Comparison of ENCODE assay signal across 8 mouse cellular contexts in genomic region chr10:81319330-81319699, GRCm38 (mm10). TPM values are rescaled to one million over a fixed set of nuclear protein-coding genes. Genes with fewer than 3 reads are reported as not detected.
A peak's percentile ranks its signal among the peaks of the same experiment; 100 is the strongest.
DNase-seq lines count a peak whose midpoint lies in the region; ATAC-seq and TF ChIP-seq lines count a peak whose summit lies in the region.

No protein-coding gene starts in this region.

- TF ChIP-seq EP300 in CH12.LX (IDR thresholded peaks at IDR 0.05; ENCODE audit: low read length) = no peak

- ATAC-seq in embryonic facial prominence, embryonic 11.5 days (replicated peaks; ENCODE audit: insufficient number of reproducible peaks, low FRiP score, low TSS enrichment, low read depth) = no peak
- no peak for ATAC-seq in hindbrain, postnatal 0 days
- no peak for ATAC-seq in midbrain, postnatal 0 days (ENCODE audit: low FRiP score)

- H3K36me3 ChIP-seq in heart, embryonic 10.5 days = peaks cover 52% of the 10 kb centered on the region
- H3K36me3 ChIP-seq in CH12.LX (replicated peaks in 1 of 2; ENCODE audit: control insufficient read depth in 1 of 2, insufficient read depth in 1 of 2, low read length in 1 of 2) = peaks cover 60 to 74% of the 10 kb centered on the region in 2 experiments
- H3K36me3 ChIP-seq in embryonic facial prominence, embryonic 11.5 days (replicated peaks; ENCODE audit: control insufficient read depth, insufficient read depth, low read depth, low read length) = peaks cover 9% of the 10 kb centered on the region
- peaks cover 49% of the 10 kb centered on the region for H3K36me3 ChIP-seq in hindbrain, postnatal 0 days (ENCODE audit: insufficient read depth, low read length)
- peaks cover 52% of the 10 kb centered on the region for H3K36me3 ChIP-seq in midbrain, postnatal 0 days (ENCODE audit: insufficient read depth, low read length)

- no peaks in the 10 kb centered on the region for H3K27me3 ChIP-seq in heart, embryonic 10.5 days (ENCODE audit: insufficient read depth, poor library complexity, severe bottlenecking)
- no peaks in the 10 kb centered on the region for H3K27me3 ChIP-seq in CH12.LX (replicated peaks)
- H3K27me3 ChIP-seq in embryonic facial prominence, embryonic 11.5 days (ENCODE audit: control insufficient read depth, insufficient read depth, low read length) = no peaks in the 10 kb centered on the region
- no peaks in the 10 kb centered on the region for H3K27me3 ChIP-seq in hindbrain, postnatal 0 days (ENCODE audit: insufficient read depth, low read length)
- H3K27me3 ChIP-seq in midbrain, postnatal 0 days (ENCODE audit: insufficient read depth, low read length) = no peaks in the 10 kb centered on the region

- in situ Hi-C loops in CH12.LX (cut with MboI; ENCODE audit: low pct_ligation_motif_present, low pct_unique_long_range_greater_than_20kb, low sequenced_read_pairs) = no loop called here

- peak overlapping the region; percentile 96 for H3K27ac ChIP-seq in heart, embryonic 10.5 days
- H3K27ac ChIP-seq in CH12.LX (ENCODE audit: insufficient read depth, low read depth) = no peak overlapping the region
- peak overlapping the region; percentile 54; the same call in 1 of the 2 replicates for H3K27ac ChIP-seq in embryonic facial prominence, embryonic 11.5 days (replicated peaks; ENCODE audit: low read depth, low read length)
- H3K27ac ChIP-seq in hindbrain, postnatal 0 days = peak overlapping the region; percentile 93
- peak overlapping the region; percentile 88; the same call in 1 of the 2 replicates for H3K27ac ChIP-seq in midbrain, postnatal 0 days (ENCODE audit: low read depth, low read length)

- H3K79me2 ChIP-seq in CH12.LX (replicated peaks; ENCODE audit: control insufficient read depth, extremely low read depth, insufficient read depth, poor library complexity, severe bottlenecking) = peaks cover 15% of the 10 kb centered on the region

- peak overlapping the region; percentile 70 for H3K4me2 ChIP-seq in CH12.LX (ENCODE audit: insufficient read depth, low read depth, poor library complexity, severe bottlenecking)
- H3K4me2 ChIP-seq in embryonic facial prominence, embryonic 11.5 days (ENCODE audit: low read depth, low read length) = peak overlapping the region; percentile 53
- H3K4me2 ChIP-seq in hindbrain, postnatal 0 days (ENCODE audit: low read depth, low read length) = peak overlapping the region; percentile 85
- H3K4me2 ChIP-seq in midbrain, postnatal 0 days (ENCODE audit: low read depth, low read length, poor library complexity, severe bottlenecking) = peak overlapping the region; percentile 77

- H3K4me1 ChIP-seq in heart, embryonic 10.5 days = peaks cover 67% of the 10 kb centered on the region
- peaks cover 12 to 37% of the 10 kb centered on the region in 2 experiments; a peak in 3 of 4 replicates for H3K4me1 ChIP-seq in CH12.LX (ENCODE audit: control insufficient read depth in 1 of 2, insufficient read depth in 2 of 2)
- H3K4me1 ChIP-seq in embryonic facial prominence, embryonic 11.5 days (ENCODE audit: control insufficient read depth, insufficient read depth, low read length) = peaks cover 6% of the 10 kb centered on the region
- peaks cover 11% of the 10 kb centered on the region; the same call in 1 of the 2 replicates for H3K4me1 ChIP-seq in hindbrain, postnatal 0 days (ENCODE audit: insufficient read depth, low read length)
- 0 out of 2 replicates have a peak, but pooled peaks cover 3% of the 10 kb centered on the region for H3K4me1 ChIP-seq in midbrain, postnatal 0 days (ENCODE audit: insufficient read depth, low read length)

- TF ChIP-seq RAD21 in CH12.LX (IDR thresholded peaks at IDR 0.05; ENCODE audit: low read depth, low read length) = peak; percentile 22

- dilution Hi-C loops in CH12.LX (cut with MboI; ENCODE audit: extremely low pct_ligation_motif_present, extremely low pct_unique_long_range_greater_than_20kb, low sequenced_read_pairs) = no loop called here

- TF ChIP-seq CTCF in CH12.LX (conservative IDR thresholded peaks at IDR 0.05 in 1 of 2, IDR thresholded peaks at IDR 0.05 in 1 of 2; ENCODE audit: low read depth in 2 of 2, low read length in 2 of 2) = peak in 1 of 2 experiments; percentile 46; a peak in 2 of 4 replicates
- TF ChIP-seq CTCF in hindbrain, postnatal 0 days (IDR thresholded peaks at IDR 0.05; ENCODE audit: low read depth) = peak; percentile 52
- TF ChIP-seq CTCF in midbrain, postnatal 0 days (IDR thresholded peaks at IDR 0.05) = peak; percentile 42; the same call in 1 of the 2 replicates

- TF ChIP-seq POLR2A in CH12.LX (IDR thresholded peaks at IDR 0.05; ENCODE audit: low read depth, low read length) = no peak

- peak overlapping the region; percentile 80 for H3K9ac ChIP-seq in CH12.LX (ENCODE audit: insufficient read depth, low read depth)
- peak overlapping the region; percentile 59 for H3K9ac ChIP-seq in embryonic facial prominence, embryonic 11.5 days (replicated peaks; ENCODE audit: low read length)
- peak overlapping the region; percentile 48 for H3K9ac ChIP-seq in hindbrain, postnatal 0 days (replicated peaks; ENCODE audit: low read length)
- peak overlapping the region; percentile 34; the same call in 1 of the 2 replicates for H3K9ac ChIP-seq in midbrain, postnatal 0 days (replicated peaks; ENCODE audit: low read length, poor library complexity, severe bottlenecking)

- H3K9me3 ChIP-seq in heart, embryonic 10.5 days = no peaks in the 10 kb centered on the region
- H3K9me3 ChIP-seq in CH12.LX (replicated peaks; ENCODE audit: low read length) = no peaks in the 10 kb centered on the region
- H3K9me3 ChIP-seq in embryonic facial prominence, embryonic 11.5 days (replicated peaks; ENCODE audit: control insufficient read depth, low read length) = no peaks in the 10 kb centered on the region
- no peaks in the 10 kb centered on the region for H3K9me3 ChIP-seq in hindbrain, postnatal 0 days (ENCODE audit: low read length)
- H3K9me3 ChIP-seq in midbrain, postnatal 0 days (ENCODE audit: low read length) = no peaks in the 10 kb centered on the region

- peak overlapping the region; percentile 94 for H3K4me3 ChIP-seq in heart, embryonic 10.5 days
- peak overlapping the region in 2 of 3 experiments; percentile 49 to 65 for H3K4me3 ChIP-seq in CH12.LX (replicated peaks in 1 of 3; ENCODE audit: low read depth in 2 of 3, low read length in 2 of 3, poor library complexity in 1 of 3)
- H3K4me3 ChIP-seq in embryonic facial prominence, embryonic 11.5 days (ENCODE audit: low read depth, low read length) = peak overlapping the region; percentile 96
- H3K4me3 ChIP-seq in hindbrain, postnatal 0 days (ENCODE audit: low read length) = peak overlapping the region; percentile 97
- H3K4me3 ChIP-seq in midbrain, postnatal 0 days (ENCODE audit: low read depth, low read length) = peak overlapping the region; percentile 58

- DNase-seq in heart, embryonic 10.5 days (ENCODE audit: low spot score) = no peak
- no peak for DNase-seq in heart, adult 8-10 months (ENCODE audit: low spot score)
- no peak for DNase-seq in CH12.LX (ENCODE audit: extremely low read depth)
- DNase-seq in embryonic facial prominence, embryonic 11.5 days (ENCODE audit: low spot score) = no peak
- peak; percentile 23 for DNase-seq in hindbrain, postnatal 0 days (ENCODE audit: low spot score)
- DNase-seq in midbrain, postnatal 0 days (ENCODE audit: low spot score) = peak; percentile 8
- DNase-seq in gastrocnemius, postnatal 10 days = no peak
- DNase-seq in gastrocnemius, postnatal 4 days (ENCODE audit: low spot score in 2 of 2) = no peak

- WGBS in heart, embryonic 10.5 days = 40% methylated on average over 8 of the region's 8 CpGs
- 31% methylated on average over 8 of the region's 8 CpGs for WGBS in embryonic facial prominence, embryonic 11.5 days
- WGBS in hindbrain, postnatal 0 days = 33% methylated on average over 8 of the region's 8 CpGs
- 31% methylated on average over 8 of the region's 8 CpGs for WGBS in midbrain, postnatal 0 days

RNA-seq across cellular contexts. Expression of gene Cactin, which starts 1.6 kb away (rescaled TPM):
- polyA plus RNA-seq in heart, embryonic 10.5 days (2016; fragmentation: Nextera tagmentation; extraction: Ambion mirVana) = 37.2 and 51.6 TPM in 2 replicates
- 10 to 100 TPM; 14.4 to 19.2 (median 16.3) TPM for total RNA-seq in heart, adult 8-10 months (2022)
- total RNA-seq in CH12.LX (2012; rRNA removed) (34.6 and 39.7 TPM in 2 replicates), CH12.LX (2014; rRNA removed) (19.9 and 21.4 TPM in 2 replicates)
- 39.3 and 39.5 TPM in 2 replicates for polyA plus RNA-seq in CH12.LX (2012; ENCODE audit: insufficient read length, low read depth)
- polyA plus RNA-seq in embryonic facial prominence, embryonic 11.5 days (2014; fragmentation: Nextera tagmentation; extraction: Ambion mirVana) = 30.1 and 30.5 TPM in 2 replicates
- 24.3 and 46.2 TPM in 2 replicates for total RNA-seq in hindbrain, postnatal 0 days (2014; rRNA removed)
- polyA plus RNA-seq in hindbrain, postnatal 0 days (2015; fragmentation: Nextera tagmentation; extraction: Ambion mirVana) = 19.6 and 20.2 TPM in 2 replicates
- 19.5 and 22.7 TPM in 2 replicates for total RNA-seq in midbrain, postnatal 0 days (2014; rRNA removed)
- 18.4 and 20.2 TPM in 2 replicates for polyA plus RNA-seq in midbrain, postnatal 0 days (2015; fragmentation: Nextera tagmentation; extraction: Ambion mirVana)
- 10 to 100 TPM; 11.0 to 14.5 TPM for total RNA-seq in gastrocnemius, postnatal 10 days (2021)
- total RNA-seq in gastrocnemius, postnatal 4 days (2021) = 10 to 100 TPM; 17.8 to 18.3 TPM

RNA-seq across cellular contexts. Expression of gene Tbxa2r, which starts 9.2 kb away (rescaled TPM):
- 10.8 and 15.6 TPM in 2 replicates for polyA plus RNA-seq in heart, embryonic 10.5 days (2016; fragmentation: Nextera tagmentation; extraction: Ambion mirVana)
- 1 to 10 TPM; 2.7 to 5.4 (median 3.5) TPM for total RNA-seq in heart, adult 8-10 months (2022)
- total RNA-seq in CH12.LX (2012; rRNA removed) = 0.13 and 0.21 TPM in 2 replicates
- total RNA-seq in CH12.LX (2014; rRNA removed) = 0.12 TPM in 1 of 2 replicates, not detected in the other
- polyA plus RNA-seq in CH12.LX (2012; ENCODE audit: insufficient read length, low read depth) = 0.23 and 0.30 TPM in 2 replicates
- 1.4 and 2.1 TPM in 2 replicates for polyA plus RNA-seq in embryonic facial prominence, embryonic 11.5 days (2014; fragmentation: Nextera tagmentation; extraction: Ambion mirVana)
- total RNA-seq in hindbrain, postnatal 0 days (2014; rRNA removed) = 2.6 TPM in 2 replicates
- 4.0 and 4.3 TPM in 2 replicates for polyA plus RNA-seq in hindbrain, postnatal 0 days (2015; fragmentation: Nextera tagmentation; extraction: Ambion mirVana)
- 4.3 and 7.0 TPM in 2 replicates for total RNA-seq in midbrain, postnatal 0 days (2014; rRNA removed)
- 3.8 and 4.7 TPM in 2 replicates for polyA plus RNA-seq in midbrain, postnatal 0 days (2015; fragmentation: Nextera tagmentation; extraction: Ambion mirVana)
- total RNA-seq in gastrocnemius, postnatal 10 days (2021) = 1 to 10 TPM; 2.3 to 3.8 TPM
- total RNA-seq in gastrocnemius, postnatal 4 days (2021) = 1 to 10 TPM; 4.8 to 5.8 TPM

RNA-seq across cellular contexts. Expression of gene Gipc3, which starts 23.8 kb away (rescaled TPM):
- not detected in 2 replicates for polyA plus RNA-seq in heart, embryonic 10.5 days (2016; fragmentation: Nextera tagmentation; extraction: Ambion mirVana)
- total RNA-seq in heart, adult 8-10 months (2022) = 1 to 10 TPM; 4.1 to 6.6 (median 5.2) TPM
- total RNA-seq in CH12.LX (2012; rRNA removed) (0.04 and 0.08 TPM in 2 replicates), CH12.LX (2014; rRNA removed) (not detected in 2 replicates)
- polyA plus RNA-seq in CH12.LX (2012; ENCODE audit: insufficient read length, low read depth) = 0.09 TPM in 1 of 2 replicates, not detected in the other
- polyA plus RNA-seq in embryonic facial prominence, embryonic 11.5 days (2014; fragmentation: Nextera tagmentation; extraction: Ambion mirVana) = not detected in 2 replicates
- total RNA-seq in hindbrain, postnatal 0 days (2014; rRNA removed) = 0.16 TPM in 1 of 2 replicates, not detected in the other
- polyA plus RNA-seq in hindbrain, postnatal 0 days (2015; fragmentation: Nextera tagmentation; extraction: Ambion mirVana) = not detected in 2 replicates
- 0.09 and 0.16 TPM in 2 replicates for total RNA-seq in midbrain, postnatal 0 days (2014; rRNA removed)
- polyA plus RNA-seq in midbrain, postnatal 0 days (2015; fragmentation: Nextera tagmentation; extraction: Ambion mirVana) = not detected in 2 replicates
- total RNA-seq in gastrocnemius, postnatal 10 days (2021) = 1 to 10 TPM in 1 of 2 experiments, under 1 TPM in 1; 0.96 to 1.3 TPM
- under 1 TPM; 0.66 to 0.86 TPM for total RNA-seq in gastrocnemius, postnatal 4 days (2021)

RNA-seq across cellular contexts. Expression of gene Pip5k1c, which starts 26.6 kb away (rescaled TPM):
- polyA plus RNA-seq in heart, embryonic 10.5 days (2016; fragmentation: Nextera tagmentation; extraction: Ambion mirVana) = 42.6 and 55.9 TPM in 2 replicates
- total RNA-seq in heart, adult 8-10 months (2022) = 10 to 100 TPM; 25.7 to 29.5 (median 26.8) TPM
- total RNA-seq in CH12.LX (2012; rRNA removed) = 12.6 and 17.9 TPM in 2 replicates
- total RNA-seq in CH12.LX (2014; rRNA removed) = 11.4 and 11.7 TPM in 2 replicates
- 46.7 and 51.4 TPM in 2 replicates for polyA plus RNA-seq in CH12.LX (2012; ENCODE audit: insufficient read length, low read depth)
- polyA plus RNA-seq in embryonic facial prominence, embryonic 11.5 days (2014; fragmentation: Nextera tagmentation; extraction: Ambion mirVana) = 41.5 and 46.6 TPM in 2 replicates
- 223 and 242 TPM in 2 replicates for total RNA-seq in hindbrain, postnatal 0 days (2014; rRNA removed)
- 97.4 and 108 TPM in 2 replicates for polyA plus RNA-seq in hindbrain, postnatal 0 days (2015; fragmentation: Nextera tagmentation; extraction: Ambion mirVana)
- 248 and 256 TPM in 2 replicates for total RNA-seq in midbrain, postnatal 0 days (2014; rRNA removed)
- polyA plus RNA-seq in midbrain, postnatal 0 days (2015; fragmentation: Nextera tagmentation; extraction: Ambion mirVana) = 125 and 129 TPM in 2 replicates
- 10 to 100 TPM; 24.0 to 30.8 TPM for total RNA-seq in gastrocnemius, postnatal 10 days (2021)
- 10 to 100 TPM; 35.8 TPM for total RNA-seq in gastrocnemius, postnatal 4 days (2021)

RNA-seq across cellular contexts. Expression of gene Tjp3, which starts 27.9 kb away (rescaled TPM):
- 1.8 and 4.4 TPM in 2 replicates for polyA plus RNA-seq in heart, embryonic 10.5 days (2016; fragmentation: Nextera tagmentation; extraction: Ambion mirVana)
- total RNA-seq in heart, adult 8-10 months (2022) = under 1 TPM in 1 of 4 experiments, not detected in 3; 0.22 TPM
- total RNA-seq in CH12.LX (2012; rRNA removed) (4.8 and 7.2 TPM in 2 replicates), CH12.LX (2014; rRNA removed) (0.42 TPM in 1 of 2 replicates, not detected in the other)
- 0.76 and 0.97 TPM in 2 replicates for polyA plus RNA-seq in CH12.LX (2012; ENCODE audit: insufficient read length, low read depth)
- 2.5 and 3.3 TPM in 2 replicates for polyA plus RNA-seq in embryonic facial prominence, embryonic 11.5 days (2014; fragmentation: Nextera tagmentation; extraction: Ambion mirVana)
- 2.9 and 6.0 TPM in 2 replicates for total RNA-seq in hindbrain, postnatal 0 days (2014; rRNA removed)
- polyA plus RNA-seq in hindbrain, postnatal 0 days (2015; fragmentation: Nextera tagmentation; extraction: Ambion mirVana) = 3.9 and 5.2 TPM in 2 replicates
- 6.5 and 9.2 TPM in 2 replicates for total RNA-seq in midbrain, postnatal 0 days (2014; rRNA removed)
- polyA plus RNA-seq in midbrain, postnatal 0 days (2015; fragmentation: Nextera tagmentation; extraction: Ambion mirVana) = 5.1 and 6.3 TPM in 2 replicates
- under 1 TPM; 0.14 to 0.36 TPM for total RNA-seq in gastrocnemius, postnatal 10 days (2021)
- under 1 TPM; 0.25 to 0.44 TPM for total RNA-seq in gastrocnemius, postnatal 4 days (2021)

Comparison
In these comparisons a context has a peak if more than half of its experiments do, and no peak if none do; other contexts are left out.
1. DNase-seq: peak in hindbrain, postnatal 0 days (single experiment) and midbrain, postnatal 0 days (single experiment); none in heart, embryonic 10.5 days (single experiment), heart, adult 8-10 months (single experiment), CH12.LX (single experiment), embryonic facial prominence, embryonic 11.5 days (single experiment), gastrocnemius, postnatal 10 days (single experiment) and gastrocnemius, postnatal 4 days (0 of 2).
2. Peak in every context shown above with its lines, with median percentiles within 50 percentile points of each other: H3K4me3 ChIP-seq, H3K4me2 ChIP-seq and H3K9ac ChIP-seq.